Mouse (Mus musculus): ENCODE data around the gene Ms4a14. TPM values are rescaled to one million over a fixed set of nuclear protein-coding genes. Genes with fewer than 3 reads are reported as not detected.

The Ms4a14 gene
- polyA plus RNA-seq, 1 experiment from 2014 or later: 0.12 TPM

Other genes with a start within 250 kb of the Ms4a14 start
- gene Ms4a8a, start 233.4 kb downstream of the Ms4a14 start, polyA plus RNA-seq (2014; fragmentation: Nextera tagmentation; extraction: Ambion mirVana): not detected in 2 replicates
- gene 1700017D01Rik, start 183.6 kb downstream of the Ms4a14 start, polyA plus RNA-seq (2014; fragmentation: Nextera tagmentation; extraction: Ambion mirVana): not detected in 2 replicates
- gene 1700025F22Rik, start 149.1 kb downstream of the Ms4a14 start, polyA plus RNA-seq (2014; fragmentation: Nextera tagmentation; extraction: Ambion mirVana): not detected in 2 replicates
- gene Ms4a13, start 117.7 kb downstream of the Ms4a14 start, polyA plus RNA-seq (2014; fragmentation: Nextera tagmentation; extraction: Ambion mirVana): not detected in 2 replicates
- not detected in 2 replicates for gene Ms4a12, start 82.0 kb downstream of the Ms4a14 start, polyA plus RNA-seq (2014; fragmentation: Nextera tagmentation; extraction: Ambion mirVana)
- not detected in 2 replicates for gene Ms4a1, start 48.2 kb downstream of the Ms4a14 start, polyA plus RNA-seq (2014; fragmentation: Nextera tagmentation; extraction: Ambion mirVana)
- gene Ms4a5, start 30.6 kb downstream of the Ms4a14 start, polyA plus RNA-seq (2014; fragmentation: Nextera tagmentation; extraction: Ambion mirVana): not detected in 2 replicates
- gene Ms4a7, start 21.7 kb upstream of the Ms4a14 start, polyA plus RNA-seq (2014; fragmentation: Nextera tagmentation; extraction: Ambion mirVana): 1.7 and 1.9 TPM in 2 replicates
- 0.98 and 2.8 TPM in 2 replicates for gene Ms4a4a, start 61.1 kb upstream of the Ms4a14 start, polyA plus RNA-seq (2014; fragmentation: Nextera tagmentation; extraction: Ambion mirVana)
- gene Ms4a4c, start 90.3 kb upstream of the Ms4a14 start, polyA plus RNA-seq (2014; fragmentation: Nextera tagmentation; extraction: Ambion mirVana): not detected in 2 replicates
- gene Ms4a4b, start 129.1 kb upstream of the Ms4a14 start, polyA plus RNA-seq (2014; fragmentation: Nextera tagmentation; extraction: Ambion mirVana): not detected in 2 replicates
- 2.3 and 3.1 TPM in 2 replicates for gene Ms4a6c, start 154.9 kb upstream of the Ms4a14 start, polyA plus RNA-seq (2014; fragmentation: Nextera tagmentation; extraction: Ambion mirVana)
- not detected in 2 replicates for gene Gm8369, start 171.5 kb upstream of the Ms4a14 start, polyA plus RNA-seq (2014; fragmentation: Nextera tagmentation; extraction: Ambion mirVana)
- 4.2 and 5.0 TPM in 2 replicates for gene Ms4a6b, start 202.1 kb upstream of the Ms4a14 start, polyA plus RNA-seq (2014; fragmentation: Nextera tagmentation; extraction: Ambion mirVana)
- 0.42 and 0.59 TPM in 2 replicates for gene Ms4a4d, start 222.3 kb upstream of the Ms4a14 start, polyA plus RNA-seq (2014; fragmentation: Nextera tagmentation; extraction: Ambion mirVana)